Mouse (Mus musculus) myocyte (in vitro differentiated cells): ENCODE data around the gene Noxo1. TPM values are rescaled to one million over a fixed set of nuclear protein-coding genes. Genes with fewer than 3 reads are reported as not detected.

Source experiments
- H3K27me3 ChIP-seq: one replicate; pipeline ENCODE4 v1.6.1; 2011; ENCODE audit not compliant: control insufficient read depth, insufficient read depth, insufficient read length
- H3K36me3 ChIP-seq: one replicate; pipeline ENCODE4 v1.6.1; 2011; ENCODE audit not compliant: control insufficient read depth, insufficient read depth
- H3K4me2 ChIP-seq: one replicate; pipeline ENCODE4 v1.6.1; 2011; ENCODE audit warnings: low read depth, control low read depth
- H3K4me3 ChIP-seq: one replicate; pipeline ENCODE4 v1.5.1; 2011; ENCODE audit warnings: mild to moderate bottlenecking, control low read depth, moderate library complexity
- H3K79me2 ChIP-seq: one replicate; pipeline ENCODE4 v1.6.1; 2011; ENCODE audit not compliant: control insufficient read depth, insufficient read depth
- H3ac ChIP-seq: one replicate; pipeline ENCODE4 v1.6.1; 2011; ENCODE audit not compliant: control insufficient read depth, insufficient read length
- CEBPB ChIP-seq: IDR thresholded peaks from 2 replicates; pipeline ENCODE4 v1.6.1; 2011; ENCODE audit warnings: mild to moderate bottlenecking, moderate library complexity; ENCODE audit not compliant: poor library complexity, insufficient read depth, severe bottlenecking
- E2F4 ChIP-seq: IDR thresholded peaks from one replicate; pipeline ENCODE4 v1.6.1; 2011; ENCODE audit warnings: mild to moderate bottlenecking, control low read depth, moderate library complexity; ENCODE audit not compliant: insufficient read depth
- MAX ChIP-seq: IDR thresholded peaks from one replicate; pipeline ENCODE4 v1.6.1; 2011; ENCODE audit warnings: low read depth, mild to moderate bottlenecking, control low read depth
- MYOD1 ChIP-seq, 3 experiments: IDR thresholded peaks; one replicate each; pipeline ENCODE4 v1.6.1; 2011; ENCODE audit warnings: control low read depth in 2 of 3, low read depth in 2 of 3, mild to moderate bottlenecking in 2 of 3, moderate library complexity in 1 of 3; ENCODE audit not compliant: insufficient read length in 2 of 3, control insufficient read depth in 1 of 3
- MYOG ChIP-seq, 3 experiments: IDR thresholded peaks; one replicate each; pipeline ENCODE4 v1.6.1; 2011; ENCODE audit warnings: control low read depth in 2 of 3, low read depth in 2 of 3, mild to moderate bottlenecking in 2 of 3; ENCODE audit not compliant: insufficient read length in 2 of 3, control insufficient read depth in 1 of 3, insufficient read depth in 1 of 3
- POLR2A ChIP-seq: IDR thresholded peaks from one replicate; pipeline ENCODE4 v1.6.1; 2011; ENCODE audit warnings: low read depth, mild to moderate bottlenecking, control low read depth, moderate library complexity; ENCODE audit not compliant: insufficient read length
- POLR2AphosphoS2 ChIP-seq: IDR thresholded peaks from one replicate; pipeline ENCODE4 v1.6.1; 2011; ENCODE audit warnings: low read depth, control low read depth; ENCODE audit not compliant: insufficient read length
- REST ChIP-seq: IDR thresholded peaks from one replicate; pipeline ENCODE4 v1.6.1; 2011; ENCODE audit warnings: mild to moderate bottlenecking, control low read depth, moderate library complexity; ENCODE audit not compliant: insufficient read depth, insufficient read length
- SRF ChIP-seq: IDR thresholded peaks from one replicate; pipeline ENCODE4 v1.6.1; 2011; ENCODE audit warnings: low read depth; ENCODE audit not compliant: control insufficient read depth, insufficient read length
- TCF12 ChIP-seq: IDR thresholded peaks from one replicate; pipeline ENCODE4 v1.6.1; 2011; ENCODE audit warnings: mild to moderate bottlenecking, control low read depth; ENCODE audit not compliant: poor library complexity, insufficient read depth, severe bottlenecking
- TCF3 ChIP-seq: IDR thresholded peaks from one replicate; pipeline ENCODE4 v1.6.1; 2011; ENCODE audit warnings: low read depth, control low read depth; ENCODE audit not compliant: insufficient read length
- USF1 ChIP-seq: IDR thresholded peaks from one replicate; pipeline ENCODE4 v1.6.1; 2011; ENCODE audit warnings: low read depth, mild to moderate bottlenecking, control low read depth, moderate library complexity
- polyA plus RNA-seq: library from polyadenylated mRNA; unstranded; fragments of >200 nt; fragmentation: generic; extraction: Trizol; gene quantifications from one replicate; pipeline ENCODE4 v1.2.1, GENCODE M21; 2012; ENCODE audit warnings: missing spikeins

Gene Noxo1
- polyA plus RNA-seq, 1 experiment, result 0.54 TPM

GRCm38 (mm10) chr17:24670246-24670844, 25.7 kb upstream of the Noxo1 start:
- peaks cover 53% of the 10 kb centered on the region for H3K79me2 ChIP-seq
- H3K4me2 ChIP-seq, result peak overlapping the region; percentile 96
- H3K36me3 ChIP-seq, result no peaks in the 10 kb centered on the region
- peak overlapping the region; percentile 78 for H3K4me3 ChIP-seq
- no peak for TF ChIP-seq POLR2AphosphoS2
- no peak for TF ChIP-seq MAX
- no peak for TF ChIP-seq E2F4
- no peak for TF ChIP-seq MYOD1 (IDR thresholded peaks at IDR 0.05; ENCODE audit: control insufficient read depth in 1 of 3, insufficient read length in 2 of 3, low read depth in 2 of 3)
- TF ChIP-seq USF1, result no peak
- TF ChIP-seq TCF3, result no peak
- TF ChIP-seq TCF12, result no peak
- TF ChIP-seq MYOG (IDR thresholded peaks at IDR 0.05; ENCODE audit: control insufficient read depth in 1 of 3, insufficient read depth in 1 of 3, insufficient read length in 2 of 3, low read depth in 2 of 3), result no peak
- no peak for TF ChIP-seq REST
- no peak for TF ChIP-seq CEBPB
- no peak for TF ChIP-seq SRF
- TF ChIP-seq POLR2A, result no peak
- no peaks in the 10 kb centered on the region for H3K27me3 ChIP-seq
- H3ac ChIP-seq, result peak overlapping the region; percentile 81

GRCm38 (mm10) chr17:24671346-24671745, 24.7 kb upstream of the Noxo1 start:
- H3K27me3 ChIP-seq, result no peaks in the 10 kb centered on the region
- peak overlapping the region; percentile 96 for H3K4me2 ChIP-seq
- no peaks in the 10 kb centered on the region for H3K36me3 ChIP-seq
- peaks cover 63% of the 10 kb centered on the region for H3K79me2 ChIP-seq
- peak overlapping the region; percentile 78 for H3K4me3 ChIP-seq
- TF ChIP-seq MAX (no peak), MYOD1 (IDR thresholded peaks at IDR 0.05; ENCODE audit: control insufficient read depth in 1 of 3, insufficient read length in 2 of 3, low read depth in 2 of 3) (no peak), TCF3 (no peak), POLR2A (no peak), POLR2AphosphoS2 (no peak), REST (no peak), E2F4 (no peak), MYOG (IDR thresholded peaks at IDR 0.05; ENCODE audit: control insufficient read depth in 1 of 3, insufficient read depth in 1 of 3, insufficient read length in 2 of 3, low read depth in 2 of 3) (no peak)
- no peak overlapping the region for H3ac ChIP-seq

GRCm38 (mm10) chr17:24672141-24672540, 23.9 kb upstream of the Noxo1 start:
- no peaks in the 10 kb centered on the region for H3K36me3 ChIP-seq
- H3K27me3 ChIP-seq, result no peaks in the 10 kb centered on the region
- TF ChIP-seq USF1, result no peak
- TF ChIP-seq TCF3, result no peak
- TF ChIP-seq POLR2A, result peak; percentile 21
- TF ChIP-seq CEBPB, result peak; percentile 91
- no peak for TF ChIP-seq SRF
- no peak for TF ChIP-seq MYOD1 (IDR thresholded peaks at IDR 0.05; ENCODE audit: control insufficient read depth in 1 of 3, insufficient read length in 2 of 3, low read depth in 2 of 3)
- peaks cover 65% of the 10 kb centered on the region for H3K79me2 ChIP-seq
- peak overlapping the region; percentile 96 for H3K4me2 ChIP-seq
- peak overlapping the region; percentile 78 for H3K4me3 ChIP-seq
- H3ac ChIP-seq, result no peak overlapping the region

GRCm38 (mm10) chr17:24674277-24674676, 21.8 kb upstream of the Noxo1 start:
- H3K4me2 ChIP-seq, result no peak overlapping the region
- no peak overlapping the region for H3ac ChIP-seq
- H3K4me3 ChIP-seq, result no peak overlapping the region
- no peaks in the 10 kb centered on the region for H3K36me3 ChIP-seq
- peaks cover 65% of the 10 kb centered on the region for H3K79me2 ChIP-seq
- TF ChIP-seq CEBPB (no peak), REST (no peak), TCF12 (no peak), MYOD1 (IDR thresholded peaks at IDR 0.05; ENCODE audit: control insufficient read depth in 1 of 3, insufficient read length in 2 of 3, low read depth in 2 of 3) (no peak), E2F4 (no peak), MYOG (IDR thresholded peaks at IDR 0.05; ENCODE audit: control insufficient read depth in 1 of 3, insufficient read depth in 1 of 3, insufficient read length in 2 of 3, low read depth in 2 of 3) (no peak), USF1 (no peak), SRF (no peak), POLR2A (no peak), TCF3 (no peak), MAX (no peak), POLR2AphosphoS2 (no peak)
- no peaks in the 10 kb centered on the region for H3K27me3 ChIP-seq

GRCm38 (mm10) chr17:24676187-24676586, 19.8 kb upstream of the Noxo1 start:
- Histone ChIP-seq H3K4me3 (no peak overlapping the region), H3K79me2 (peaks cover 49% of the 10 kb centered on the region), H3ac (no peak overlapping the region), H3K36me3 (no peaks in the 10 kb centered on the region), H3K27me3 (no peaks in the 10 kb centered on the region), H3K4me2 (no peak overlapping the region)
- TF ChIP-seq CEBPB (no peak), POLR2A (no peak), SRF (no peak), REST (no peak), TCF3 (no peak)
